In genomic region chr1:163291925-163292324, GRCm38 (mm10) we compare ENCODE assay signal across 29 mouse cellular contexts. TPM values are rescaled to one million over a fixed set of nuclear protein-coding genes. Genes with fewer than 3 reads are reported as not detected.
DNase-seq lines count a peak whose midpoint lies in the region; ATAC-seq and TF ChIP-seq lines count a peak whose summit lies in the region.
"Had no signal": no experiment of that assay in that cellular context is flagged by ENCODE, and none has a peak within 500 bp of the region (broad histone marks: within the 10 kb centered on the region; RNA-seq: fewer than 3 reads in every experiment).

No protein-coding gene starts in this region.

- no peaks in the 10 kb centered on the region for H3K36me3 ChIP-seq in myocyte (ENCODE audit: control insufficient read depth, insufficient read depth)
- H3K36me3 ChIP-seq: forebrain, embryonic 15.5 days; heart, embryonic 10.5 days; liver, embryonic 15.5 days; midbrain, embryonic 13.5 days had no signal

- H3ac ChIP-seq in myocyte (ENCODE audit: control insufficient read depth, insufficient read length), result no peak overlapping the region

- no peak overlapping the region for H3K4me3 ChIP-seq in myocyte
- H3K4me3 ChIP-seq: forebrain, embryonic 15.5 days; heart, embryonic 10.5 days; left cerebral cortex, adult 2 months; limb, embryonic 12.5 days; liver, embryonic 15.5 days; megakaryocyte, embryonic 14.5 days; midbrain, embryonic 13.5 days had no signal

- ATAC-seq in megakaryocyte progenitor cell, adult 5-6 weeks (replicated peaks; ENCODE audit: poor library complexity), result no peak
- ATAC-seq: forebrain, embryonic 15.5 days; intestine, postnatal 0 days; midbrain, embryonic 13.5 days; Patski had no signal

- H3K4me2 ChIP-seq in myocyte (ENCODE audit: low read depth), result peak overlapping the region; percentile 64
- H3K4me2 ChIP-seq: forebrain, embryonic 15.5 days; hindbrain, embryonic 14.5 days; limb, embryonic 12.5 days; liver, embryonic 15.5 days; lung, embryonic 14.5 days; midbrain, embryonic 13.5 days had no signal

- DNase-seq in 3134 (ENCODE audit: extremely low read depth, insufficient read length, low spot score), result peak; percentile 51
- peak; percentile 93 for DNase-seq in 3T3-L1 (ENCODE audit: low read depth, low spot score)
- peak; percentile 59 for DNase-seq in Muller cell, postnatal 12 days (ENCODE audit: inconsistent ontology term)
- no peak for DNase-seq in cerebellum, adult 18-20 months
- no peak for DNase-seq in ovary, postnatal 10 days (ENCODE audit: low spot score)
- DNase-seq: adrenal gland, postnatal 14 days; cerebellum, adult 11-12 months; cerebellum, postnatal 10 days; heart, postnatal 4 days; kidney, postnatal 14 days; lung, embryonic 14.5 days; lung, postnatal 14 days; retina, postnatal 1 day; right cerebral cortex, postnatal 14 days; thymus, adult 2 months; thymus, postnatal 36 days had no signal

- no peaks in the 10 kb centered on the region for H3K27me3 ChIP-seq in myocyte (ENCODE audit: control insufficient read depth, insufficient read depth, insufficient read length)
- H3K27me3 ChIP-seq: forebrain, embryonic 15.5 days; limb, embryonic 12.5 days; liver, embryonic 15.5 days; megakaryocyte, embryonic 14.5 days; midbrain, embryonic 13.5 days; Patski had no signal

- peaks cover 6% of the 10 kb centered on the region for H3K79me2 ChIP-seq in myocyte (ENCODE audit: control insufficient read depth, insufficient read depth)

- TF ChIP-seq POLR2A in myocyte (IDR thresholded peaks at IDR 0.05; ENCODE audit: insufficient read length, low read depth), result no peak

TF ChIP-seq in myocyte, 11 proteins besides CTCF, POLR2A, EP300 and RAD21:
- peak; percentile 96 for TF ChIP-seq CEBPB (IDR thresholded peaks at IDR 0.05; ENCODE audit: insufficient read depth, poor library complexity, severe bottlenecking)
- TF ChIP-seq MYOD1 (IDR thresholded peaks at IDR 0.05; ENCODE audit: control insufficient read depth in 1 of 3, insufficient read length in 2 of 3, low read depth in 2 of 3), result peak in 1 of 3 experiments; percentile 29
- no peak for TF ChIP-seq SRF (IDR thresholded peaks at IDR 0.05; ENCODE audit: control insufficient read depth, insufficient read length, low read depth)

RNA-seq across cellular contexts. Expression of gene Prrx1, which starts 21.6 kb away (rescaled TPM):
- polyA plus RNA-seq in myocyte (2012; fragmentation: generic; extraction: Trizol), result 7.0 TPM
- not detected in 2 replicates for total RNA-seq in megakaryocyte progenitor cell, adult 5-6 weeks (2015)
- not detected in 2 replicates for total RNA-seq in megakaryocyte progenitor cell, adult 5-6 weeks (2017)
- total RNA-seq: granulocyte monocyte progenitor cell, adult 5-6 weeks had no signal

Comparison
In these comparisons a context has a peak if more than half of its experiments do, and no peak if none do; other contexts are left out.
1. DNase-seq: peak in 3134 (single experiment), 3T3-L1 (single experiment) and Muller cell, postnatal 12 days (single experiment); none in cerebellum, adult 18-20 months (0 of 2) and ovary, postnatal 10 days (single experiment).